Mouse (Mus musculus) forelimb bud, embryonic 11.5 days (tissue): ENCODE results near the gene Foxp1.
A peak's percentile ranks its signal among the peaks of the same experiment; 100 is the strongest.

Experiments used
- DNase-seq: peaks from one replicate; pipeline ENCODE4 v3.0.0-alpha.2; 2012; ENCODE audit warnings: low read depth, low spot score

Foxp1 gene

GRCm38 (mm10) chr6:99522359-99523108 is at the start of gene Foxp1:
Gene Foxp1, minus strand, starts transcription at chr6:99522721.
- peak; percentile 85 for DNase-seq

- no peak for DNase-seq
Observed at GRCm38 (mm10) chr6:99572071-99572470, 49.5 kb upstream of the Foxp1 start.

- DNase-seq = peak; percentile 7
Observed at GRCm38 (mm10) chr6:99566921-99567320, 44.4 kb upstream of the Foxp1 start.

GRCm38 (mm10) chr6:99564766-99565165 is 42.2 kb upstream of the Foxp1 start:
- DNase-seq = no peak

GRCm38 (mm10) chr6:99556950-99557349 is 34.4 kb upstream of the Foxp1 start:
- no peak for DNase-seq

GRCm38 (mm10) chr6:99552816-99553215 is 30.3 kb upstream of the Foxp1 start:
- DNase-seq = no peak

GRCm38 (mm10) chr6:99546416-99546815 is 23.9 kb upstream of the Foxp1 start:
- DNase-seq = no peak

- no peak for DNase-seq
Observed at GRCm38 (mm10) chr6:99545437-99545836, 22.9 kb upstream of the Foxp1 start.

GRCm38 (mm10) chr6:99541105-99541504 is 18.6 kb upstream of the Foxp1 start:
- DNase-seq = no peak

- no peak for DNase-seq
Observed at GRCm38 (mm10) chr6:99540653-99541052, 18.1 kb upstream of the Foxp1 start.

GRCm38 (mm10) chr6:99540146-99540545 is 17.6 kb upstream of the Foxp1 start:
- DNase-seq = no peak

GRCm38 (mm10) chr6:99538194-99538941 is 15.8 kb upstream of the Foxp1 start:
- no peak for DNase-seq

- no peak for DNase-seq
Observed at GRCm38 (mm10) chr6:99534211-99534745, 11.8 kb upstream of the Foxp1 start.

- no peak for DNase-seq
Observed at GRCm38 (mm10) chr6:99532458-99532857, 9.9 kb upstream of the Foxp1 start.

- no peak for DNase-seq
Observed at GRCm38 (mm10) chr6:99528972-99529371, 6.5 kb upstream of the Foxp1 start.

- no peak for DNase-seq
Observed at GRCm38 (mm10) chr6:99527457-99528105, 5.1 kb upstream of the Foxp1 start.

- DNase-seq = no peak
Observed at GRCm38 (mm10) chr6:99525351-99525750, 2.8 kb upstream of the Foxp1 start.

- no peak for DNase-seq
Observed at GRCm38 (mm10) chr6:99523679-99524370, 1.3 kb upstream of the Foxp1 start.

- peak; percentile 82 for DNase-seq
Observed at GRCm38 (mm10) chr6:99523109-99523632, 650 bp upstream of the Foxp1 start.

- DNase-seq = no peak
Observed at GRCm38 (mm10) chr6:99521641-99522358, 721 bp downstream of the Foxp1 start.
